Mouse (Mus musculus): ENCODE results near the gene Odf4. TPM values are rescaled to one million over a fixed set of nuclear protein-coding genes. Genes with fewer than 3 reads are reported as not detected.

Odf4 gene
- total RNA-seq, 2 experiments from 2014 or later: 1.7 TPM; not detected in 1

GRCm38 (mm10) chr11:68888653-68889052, 38.2 kb downstream of the Odf4 start:
- DNase-seq (ENCODE audit: low spot score in 2 of 2): no peak
- intact Hi-C loops (cut with DNase I): no loop called here

GRCm38 (mm10) chr11:68888253-68888652, 38.6 kb downstream of the Odf4 start, which contains the start of gene Rnf222:
TSS of gene Rnf222 (plus strand) at chr11:68888553.
- DNase-seq (ENCODE audit: low spot score in 2 of 2): no peak
- intact Hi-C loops (cut with DNase I): no loop called here

GRCm38 (mm10) chr11:68886091-68886490, 40.8 kb downstream of the Odf4 start:
- intact Hi-C loops (cut with DNase I): no loop called here
- DNase-seq (ENCODE audit: low spot score in 2 of 2): no peak

- no peak for DNase-seq (ENCODE audit: low spot score in 2 of 2)
- intact Hi-C loops (cut with DNase I): no loop called here
These were observed 42.5 kb downstream of the Odf4 start for GRCm38 (mm10) chr11:68884368-68884767.

- no peak for DNase-seq (ENCODE audit: low spot score in 2 of 2)
These were observed 43.0 kb downstream of the Odf4 start for GRCm38 (mm10) chr11:68883843-68884242.

GRCm38 (mm10) chr11:68882107-68882506, 44.8 kb downstream of the Odf4 start:
- DNase-seq (ENCODE audit: low spot score in 2 of 2): no peak
- intact Hi-C loops (cut with DNase I): no loop called here

More at GRCm38 (mm10) chr11:68883843-68884242, 43.0 kb downstream of the Odf4 start:
- intact Hi-C loops (cut with DNase I): no loop called here

GRCm38 (mm10) chr11:68878811-68879210, 48.1 kb downstream of the Odf4 start:
- intact Hi-C loops (cut with DNase I): loop anchor here (5.0 to 10.0 kb wide), 3 partner anchors 72 to 394 kb away; no protein-coding TSS in a partner anchor
- no peak for DNase-seq (ENCODE audit: low spot score in 2 of 2)

- DNase-seq (ENCODE audit: low spot score in 2 of 2): peak; percentile 47 to 59
- intact Hi-C loops (cut with DNase I): loop anchor here (5.0 to 10.0 kb wide), 3 partner anchors 68 to 390 kb away; no protein-coding TSS in a partner anchor
These were observed 52.0 kb downstream of the Odf4 start for GRCm38 (mm10) chr11:68874841-68875240.

Other genes with a start within 250 kb of the Odf4 start
- 100 to 1,000 TPM; 197 to 215 TPM for gene Myh10, start 235.5 kb downstream of the Odf4 start, total RNA-seq (2021)
- 100 to 1,000 TPM; 102 to 121 TPM for gene Ndel1, start 55.2 kb downstream of the Odf4 start, total RNA-seq (2021)
- gene Rnf222, start 38.5 kb downstream of the Odf4 start, total RNA-seq (2021): not detected
- gene Rpl26, start 25.5 kb downstream of the Odf4 start, total RNA-seq (2021): 100 to 1,000 TPM; 679 to 691 TPM
- 10 to 100 TPM; 20.7 to 20.9 TPM for gene Arhgef15, start 30.4 kb upstream of the Odf4 start, total RNA-seq (2021)
- gene Slc25a35, start 41.0 kb upstream of the Odf4 start, total RNA-seq (2021): 1 to 10 TPM; 5.4 to 5.9 TPM
- gene Rangrf, start 48.1 kb upstream of the Odf4 start, total RNA-seq (2021): 10 to 100 TPM; 14.1 to 16.7 TPM
- gene Pfas, start 81.4 kb upstream of the Odf4 start, total RNA-seq (2021): 10 to 100 TPM; 17.3 to 18.9 TPM
- gene Ctc1, start 88.8 kb upstream of the Odf4 start, total RNA-seq (2021): 10 to 100 TPM; 35.1 to 35.8 TPM
- gene Aurkb, start 118.6 kb upstream of the Odf4 start, total RNA-seq (2021): under 1 TPM; 0.73 to 0.99 TPM
- gene Borcs6, start 132.6 kb upstream of the Odf4 start, total RNA-seq (2021): 10 to 100 TPM; 29.1 to 29.5 TPM
- 10 to 100 TPM; 16.9 to 18.2 TPM for gene Tmem107, start 143.7 kb upstream of the Odf4 start, total RNA-seq (2021)
- 1,000 to 10,000 TPM; 1,099 to 1,151 TPM for gene Vamp2, start 161.4 kb upstream of the Odf4 start, total RNA-seq (2021)
- gene Per1, start 168.1 kb upstream of the Odf4 start, total RNA-seq (2021): 100 to 1,000 TPM in 1 of 2 experiments, 10 to 100 TPM in 1; 98.9 to 108 TPM
- under 1 TPM; 0.39 to 0.48 TPM for gene Hes7, start 193.3 kb upstream of the Odf4 start, total RNA-seq (2021)
- 1 to 10 TPM in 1 of 2 experiments, under 1 TPM in 1; 0.44 to 1.1 TPM for gene 9130213A22Rik, start 195.5 kb upstream of the Odf4 start, total RNA-seq (2021)
- gene Aloxe3, start 198.8 kb upstream of the Odf4 start, total RNA-seq (2021): 1 to 10 TPM; 3.1 to 6.4 TPM
- gene Alox12b, start 229.9 kb upstream of the Odf4 start, total RNA-seq (2021): 1 to 10 TPM; 3.1 to 6.6 TPM